9 mouse cellular contexts compared by ENCODE assay signal in the genomic region with DNA sequence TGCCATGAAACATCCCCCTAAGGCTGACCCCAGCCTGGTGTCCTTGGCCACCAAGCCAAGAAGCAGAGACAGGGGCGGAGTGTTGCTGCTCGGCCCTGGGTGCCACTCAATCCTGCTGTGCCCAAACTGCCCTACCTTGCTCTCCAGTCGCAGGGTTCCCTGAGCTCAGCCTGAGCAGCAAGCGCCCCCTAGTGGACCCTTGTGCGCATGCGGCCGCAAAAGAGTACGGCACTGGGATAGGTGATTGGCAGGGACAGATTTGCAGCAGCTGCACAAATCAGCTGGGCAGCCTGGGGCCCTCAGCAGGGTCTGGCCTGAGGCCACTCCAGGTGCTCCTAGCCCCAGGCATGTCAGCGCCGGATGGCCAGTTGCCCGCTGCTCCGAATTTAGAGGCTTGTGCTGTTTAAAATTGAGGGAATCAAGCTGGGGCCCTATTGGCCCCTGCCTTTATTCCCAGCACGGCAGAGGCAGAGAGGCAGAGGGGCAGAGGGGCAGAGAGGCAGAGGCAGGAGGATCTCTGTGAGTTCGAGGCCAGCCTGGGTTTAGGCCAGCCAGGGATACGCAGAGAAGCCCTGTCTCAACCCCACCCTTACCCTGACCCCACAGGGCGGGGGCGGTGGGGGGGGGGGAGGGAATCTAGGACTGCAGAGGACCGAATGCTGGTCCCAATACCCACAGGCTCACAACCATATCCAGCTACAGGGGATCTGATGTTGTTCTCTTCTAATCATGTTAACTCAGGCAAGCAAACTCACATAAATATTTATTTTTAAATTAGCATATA. TPM values are rescaled to one million over a fixed set of nuclear protein-coding genes. Genes with fewer than 3 reads are reported as not detected.
DNase-seq lines count a peak whose midpoint lies in the region; ATAC-seq and TF ChIP-seq lines count a peak whose summit lies in the region.
"Had no signal": no experiment of that assay in that cellular context is flagged by ENCODE, and none has a peak within 500 bp of the region (broad histone marks: within the 10 kb centered on the region; RNA-seq: fewer than 3 reads in every experiment).

No protein-coding gene starts in this region.

- no peak for ATAC-seq in heart, embryonic 14.5 days (ENCODE audit: insufficient number of reproducible peaks, insufficient read depth, low FRiP score, low read depth)
- peak; percentile 69 for ATAC-seq in kidney, postnatal 0 days (replicated peaks; ENCODE audit: low FRiP score, low read depth)
- ATAC-seq in neural tube, embryonic 14.5 days (ENCODE audit: low read depth), result peak; percentile 78

- DNase-seq in CH12.LX (ENCODE audit: extremely low read depth), result peak; percentile 80
- peak; percentile 52 to 56 for DNase-seq in adrenal gland, adult 18-20 months (ENCODE audit: low spot score in 2 of 2)
- peak; percentile 92 for DNase-seq in embryo, embryonic 11 days
- peak; percentile 81 for DNase-seq in kidney, postnatal 0 days (ENCODE audit: low spot score)
- DNase-seq in lung, adult 2 months, result peak; percentile 49
- peak; percentile 84 for DNase-seq in thymus, postnatal 4 days

- TF ChIP-seq POLR2A in CH12.LX (IDR thresholded peaks at IDR 0.05; ENCODE audit: low read depth, low read length), result no peak
- TF ChIP-seq POLR2A in lung, adult 2 months (IDR thresholded peaks at IDR 0.05; ENCODE audit: borderline replicate concordance, extremely low read depth, low read depth, low read length), result no peak

- TF ChIP-seq CTCF in CH12.LX (conservative IDR thresholded peaks at IDR 0.05 in 1 of 2, IDR thresholded peaks at IDR 0.05 in 1 of 2; ENCODE audit: low read depth in 2 of 2, low read length in 2 of 2), result peak; percentile 67 to 95
- peak; percentile 94 for TF ChIP-seq CTCF in kidney, postnatal 0 days (IDR thresholded peaks at IDR 0.05; ENCODE audit: low read depth)
- peak; percentile 64 for TF ChIP-seq CTCF in lung, adult 2 months (IDR thresholded peaks at IDR 0.05; ENCODE audit: insufficient read depth, low read length)

- dilution Hi-C loops in CH12.LX (cut with MboI; ENCODE audit: extremely low pct_ligation_motif_present, extremely low pct_unique_long_range_greater_than_20kb, low sequenced_read_pairs), result no loop called here

- TF ChIP-seq EP300 in CH12.LX (IDR thresholded peaks at IDR 0.05; ENCODE audit: low read length), result no peak

- no peak overlapping the region for H3K27ac ChIP-seq in CH12.LX (ENCODE audit: insufficient read depth, low read depth)
- H3K27ac ChIP-seq in heart, embryonic 14.5 days (replicated peaks in 1 of 2; ENCODE audit: control insufficient read depth in 1 of 2, insufficient read depth in 1 of 2, low read depth in 2 of 2, low read length in 2 of 2), result no peak overlapping the region
- no peak overlapping the region for H3K27ac ChIP-seq in kidney, postnatal 0 days
- H3K27ac ChIP-seq in neural tube, embryonic 14.5 days (ENCODE audit: low read depth, low read length), result no peak overlapping the region

- whole genome bisulfite sequencing in heart, embryonic 14.5 days, result 15% methylated on average over 18 of the region's 18 CpGs
- WGBS in kidney, postnatal 0 days, result 16% methylated on average over 18 of the region's 18 CpGs
- 14% methylated on average over 18 of the region's 18 CpGs for WGBS in lung, adult 2 months
- 23% methylated on average over 18 of the region's 18 CpGs for WGBS in neural tube, embryonic 14.5 days

- no peak overlapping the region for H3K4me2 ChIP-seq in CH12.LX (ENCODE audit: insufficient read depth, low read depth, poor library complexity, severe bottlenecking)
- peak overlapping the region; percentile 7; the same call in 1 of the 2 replicates for H3K4me2 ChIP-seq in heart, embryonic 14.5 days (ENCODE audit: low read length)
- H3K4me2 ChIP-seq in kidney, postnatal 0 days (ENCODE audit: low read length), result no peak overlapping the region
- H3K4me2 ChIP-seq in neural tube, embryonic 14.5 days (ENCODE audit: low read depth, low read length), result no peak overlapping the region

- peaks cover 3 to 9% of the 10 kb centered on the region in 2 experiments; a peak in 2 of 4 replicates for H3K4me1 ChIP-seq in CH12.LX (ENCODE audit: control insufficient read depth in 1 of 2, insufficient read depth in 2 of 2)
- H3K4me1 ChIP-seq in heart, embryonic 14.5 days (ENCODE audit: control insufficient read depth in 2 of 2, insufficient read depth in 2 of 2, low read length in 2 of 2), result peaks cover 0 to 6% of the 10 kb centered on the region in 2 experiments; a peak in 1 of 4 replicates
- H3K4me1 ChIP-seq in kidney, postnatal 0 days (replicated peaks; ENCODE audit: insufficient read depth, low read length), result no peaks in the 10 kb centered on the region
- H3K4me1 ChIP-seq in lung, adult 2 months (ENCODE audit: control insufficient read depth, insufficient read depth, low read length), result no peaks in the 10 kb centered on the region
- H3K4me1 ChIP-seq in neural tube, embryonic 14.5 days (ENCODE audit: control insufficient read depth, insufficient read depth, low read length), result no peaks in the 10 kb centered on the region

- no peaks in the 10 kb centered on the region for H3K79me2 ChIP-seq in CH12.LX (replicated peaks; ENCODE audit: control insufficient read depth, extremely low read depth, insufficient read depth, poor library complexity, severe bottlenecking)

- H3K36me3 ChIP-seq in CH12.LX (replicated peaks in 1 of 2; ENCODE audit: control insufficient read depth in 1 of 2, insufficient read depth in 1 of 2, low read length in 1 of 2), result no peaks in the 10 kb centered on the region
- H3K36me3 ChIP-seq in heart, embryonic 14.5 days (ENCODE audit: control insufficient read depth, insufficient read depth, low read length), result no peaks in the 10 kb centered on the region
- no peaks in the 10 kb centered on the region for H3K36me3 ChIP-seq in kidney, postnatal 0 days (ENCODE audit: insufficient read depth, low read length)
- no peaks in the 10 kb centered on the region for H3K36me3 ChIP-seq in neural tube, embryonic 14.5 days (ENCODE audit: control insufficient read depth, insufficient read depth, low read length)

- no peaks in the 10 kb centered on the region for H3K9me3 ChIP-seq in CH12.LX (replicated peaks; ENCODE audit: low read length)
- no peaks in the 10 kb centered on the region for H3K9me3 ChIP-seq in heart, embryonic 14.5 days (ENCODE audit: control insufficient read depth, low read length)
- H3K9me3 ChIP-seq in kidney, postnatal 0 days (replicated peaks; ENCODE audit: low read length), result no peaks in the 10 kb centered on the region
- H3K9me3 ChIP-seq in neural tube, embryonic 14.5 days (ENCODE audit: control insufficient read depth, low read length), result no peaks in the 10 kb centered on the region

- peaks cover 29% of the 10 kb centered on the region for H3K27me3 ChIP-seq in CH12.LX (replicated peaks)
- peaks cover 55% of the 10 kb centered on the region for H3K27me3 ChIP-seq in heart, embryonic 14.5 days (ENCODE audit: control insufficient read depth, insufficient read depth, low read length)
- H3K27me3 ChIP-seq in kidney, postnatal 0 days (ENCODE audit: insufficient read depth, low read length), result peaks cover 35% of the 10 kb centered on the region
- H3K27me3 ChIP-seq in neural tube, embryonic 14.5 days (ENCODE audit: control insufficient read depth, insufficient read depth, low read length), result peaks cover 28% of the 10 kb centered on the region

- peak; percentile 80 for TF ChIP-seq RAD21 in CH12.LX (IDR thresholded peaks at IDR 0.05; ENCODE audit: low read depth, low read length)

- H3K4me3 ChIP-seq in CH12.LX (replicated peaks in 1 of 3; ENCODE audit: low read depth in 2 of 3, low read length in 2 of 3, poor library complexity in 1 of 3), result no peak overlapping the region
- no peak overlapping the region for H3K4me3 ChIP-seq in heart, embryonic 14.5 days (ENCODE audit: control insufficient read depth in 1 of 2, insufficient read depth in 1 of 2, low read depth in 1 of 2, low read length in 2 of 2)
- H3K4me3 ChIP-seq in kidney, postnatal 0 days (replicated peaks; ENCODE audit: low read depth, low read length), result no peak overlapping the region
- no peak overlapping the region for H3K4me3 ChIP-seq in lung, adult 2 months (replicated peaks; ENCODE audit: extremely low read depth, low read depth, low read length)
- no peak overlapping the region for H3K4me3 ChIP-seq in neural tube, embryonic 14.5 days (ENCODE audit: low read depth, low read length)

- H3K9ac ChIP-seq in CH12.LX (ENCODE audit: insufficient read depth, low read depth), result no peak overlapping the region
- no peak overlapping the region for H3K9ac ChIP-seq in heart, embryonic 14.5 days (ENCODE audit: low read length)
- no peak overlapping the region for H3K9ac ChIP-seq in kidney, postnatal 0 days (ENCODE audit: low read depth, low read length)
- no peak overlapping the region for H3K9ac ChIP-seq in neural tube, embryonic 14.5 days (replicated peaks; ENCODE audit: low read depth, low read length)

- in situ Hi-C loops in CH12.LX (cut with MboI; ENCODE audit: low pct_ligation_motif_present, low pct_unique_long_range_greater_than_20kb, low sequenced_read_pairs), result no loop called here

TF ChIP-seq in CH12.LX, 34 proteins besides CTCF, POLR2A, EP300 and RAD21 (continues in another document):
- TF ChIP-seq UBTF (IDR thresholded peaks at IDR 0.05; ENCODE audit: low read depth, low read length), result no peak

RNA-seq across cellular contexts. Expression of a gene that starts 13.8 kb away (rescaled TPM):
- not detected in 2 replicates for total RNA-seq in CH12.LX (2012; rRNA removed)
- not detected in 2 replicates for total RNA-seq in CH12.LX (2014; rRNA removed)
- not detected in 2 replicates for polyA plus RNA-seq in CH12.LX (2012; ENCODE audit: insufficient read length, low read depth)
- total RNA-seq in adrenal gland, adult 18-20 months (2021), result not detected
- not detected in 2 replicates for polyA plus RNA-seq in heart, embryonic 14.5 days (2014; fragmentation: Nextera tagmentation; extraction: Ambion mirVana)
- not detected in 2 replicates for polyA plus RNA-seq in kidney, postnatal 0 days (2015; fragmentation: Nextera tagmentation; extraction: Ambion mirVana)
- polyA plus RNA-seq in lung, adult 2 months (2012; rRNA removed), result 0.85 TPM in 1 of 2 replicates, not detected in the other
- polyA plus RNA-seq in neural tube, embryonic 14.5 days (2014; fragmentation: Nextera tagmentation; extraction: Ambion mirVana), result not detected in 2 replicates
- total RNA-seq: layer of hippocampus, postnatal 14 days had no signal

RNA-seq across cellular contexts. Expression of a gene that starts 23.6 kb away (rescaled TPM):
- total RNA-seq in CH12.LX (2012; rRNA removed), result not detected in 2 replicates
- total RNA-seq in CH12.LX (2014; rRNA removed), result not detected in 2 replicates
- not detected in 2 replicates for polyA plus RNA-seq in CH12.LX (2012; ENCODE audit: insufficient read length, low read depth)
- not detected for total RNA-seq in adrenal gland, adult 18-20 months (2021)
- polyA plus RNA-seq in heart, embryonic 14.5 days (2014; fragmentation: Nextera tagmentation; extraction: Ambion mirVana), result not detected in 2 replicates
- not detected in 2 replicates for polyA plus RNA-seq in kidney, postnatal 0 days (2015; fragmentation: Nextera tagmentation; extraction: Ambion mirVana)
- polyA plus RNA-seq in lung, adult 2 months (2012; rRNA removed), result not detected in 2 replicates
- polyA plus RNA-seq in neural tube, embryonic 14.5 days (2014; fragmentation: Nextera tagmentation; extraction: Ambion mirVana), result not detected in 2 replicates
- total RNA-seq: layer of hippocampus, postnatal 14 days had no signal

RNA-seq across cellular contexts. Expression of a gene that starts 28.9 kb away (rescaled TPM):
- total RNA-seq in CH12.LX (2012; rRNA removed) (not detected in 2 replicates), CH12.LX (2014; rRNA removed) (not detected in 2 replicates)
- not detected in 2 replicates for polyA plus RNA-seq in CH12.LX (2012; ENCODE audit: insufficient read length, low read depth)
- total RNA-seq in adrenal gland, adult 18-20 months (2021), result 1 to 10 TPM in 1 of 2 experiments, not detected in 1; 1.1 TPM
- not detected in 2 replicates for polyA plus RNA-seq in heart, embryonic 14.5 days (2014; fragmentation: Nextera tagmentation; extraction: Ambion mirVana)
- polyA plus RNA-seq in kidney, postnatal 0 days (2015; fragmentation: Nextera tagmentation; extraction: Ambion mirVana), result not detected in 2 replicates
- polyA plus RNA-seq in lung, adult 2 months (2012; rRNA removed), result not detected in 2 replicates
- not detected in 2 replicates for polyA plus RNA-seq in neural tube, embryonic 14.5 days (2014; fragmentation: Nextera tagmentation; extraction: Ambion mirVana)
- total RNA-seq: layer of hippocampus, postnatal 14 days had no signal
